Mouse (Mus musculus) kidney, adult 2 months (tissue): ENCODE results near the gene Abcb9.

Source experiments
- CTCF ChIP-seq: fragments of 200-500 bp; conservative IDR thresholded peaks from 2 replicates; pipeline ENCODE4 v1.5.1; 2011; ENCODE audit warnings: low read depth, mild to moderate bottlenecking, control low read depth, low read length, moderate library complexity, mixed read lengths; ENCODE audit not compliant: insufficient read depth, insufficient read length
- POLR2A ChIP-seq: fragments of 200-500 bp; IDR thresholded peaks from one replicate; pipeline ENCODE4 v1.6.1; 2011; ENCODE audit warnings: low read depth, low read length, control low read depth

GRCm38 (mm10) chr5:124076559-124076958 lies 19.0 kb downstream of the Abcb9 start:
- TF ChIP-seq POLR2A (no peak), CTCF (no peak)
